Mouse (Mus musculus): Measurements from ENCODE around the gene Rhbdf2. TPM values are rescaled to one million over a fixed set of nuclear protein-coding genes. Genes with fewer than 3 reads are reported as not detected.

Rhbdf2 gene
- polyA plus RNA-seq, 1 experiment: 22.5 TPM

GRCm38 (mm10) chr11:116601166-116601565, 25.7 kb downstream of the Rhbdf2 start:
- 94% methylated on average over 8 of the region's 8 CpGs for WGBS

GRCm38 (mm10) chr11:116599230-116599629, 27.6 kb downstream of the Rhbdf2 start:
- WGBS: 94% methylated on average over 15 of the region's 15 CpGs
- no peak for DNase-seq (ENCODE audit: low read depth, low spot score)

More at GRCm38 (mm10) chr11:116601166-116601565, 25.7 kb downstream of the Rhbdf2 start:
- no peak for DNase-seq (ENCODE audit: low read depth, low spot score)

- no peak for DNase-seq (ENCODE audit: low read depth, low spot score)
- WGBS: 93% methylated on average over 8 of the region's 8 CpGs
Observed at GRCm38 (mm10) chr11:116598193-116598592, 28.6 kb downstream of the Rhbdf2 start.

- no peak for DNase-seq (ENCODE audit: low read depth, low spot score)
- WGBS: 85% methylated on average over 19 of the region's 19 CpGs
Observed at GRCm38 (mm10) chr11:116596766-116597165, 30.1 kb downstream of the Rhbdf2 start.

GRCm38 (mm10) chr11:116593345-116593744, 33.5 kb downstream of the Rhbdf2 start:
- 92% methylated on average over 4 of the region's 4 CpGs for WGBS
- DNase-seq (ENCODE audit: low read depth, low spot score): no peak

- peak; percentile 67 for DNase-seq (ENCODE audit: low read depth, low spot score)
Observed at GRCm38 (mm10) chr11:116592428-116592827, 34.4 kb downstream of the Rhbdf2 start.

GRCm38 (mm10) chr11:116591621-116592020, 35.2 kb downstream of the Rhbdf2 start:
- WGBS: 65% methylated on average over 4 of the region's 4 CpGs
- no peak for DNase-seq (ENCODE audit: low read depth, low spot score)

- WGBS: 65% methylated on average over 8 of the region's 8 CpGs
- DNase-seq (ENCODE audit: low read depth, low spot score): no peak
Observed at GRCm38 (mm10) chr11:116589574-116589973, 37.2 kb downstream of the Rhbdf2 start.

GRCm38 (mm10) chr11:116589020-116589531, 37.7 kb downstream of the Rhbdf2 start:
- WGBS: 30% methylated on average over 14 of the region's 14 CpGs
- no peak for DNase-seq (ENCODE audit: low read depth, low spot score)

GRCm38 (mm10) chr11:116586801-116587631, 39.8 kb downstream of the Rhbdf2 start:
- 28% methylated on average over 23 of the region's 23 CpGs for WGBS
- no peak for DNase-seq (ENCODE audit: low read depth, low spot score)

GRCm38 (mm10) chr11:116586310-116586709, 40.5 kb downstream of the Rhbdf2 start, which contains the start of gene Aanat:
Gene Aanat, plus strand, starts transcription at chr11:116586432.
- no peak for DNase-seq (ENCODE audit: low read depth, low spot score)
- WGBS: 74% methylated on average over 5 of the region's 5 CpGs

- WGBS: 75% methylated on average over 6 of the region's 6 CpGs
- DNase-seq (ENCODE audit: low read depth, low spot score): no peak
Observed at GRCm38 (mm10) chr11:116585682-116586081, 41.1 kb downstream of the Rhbdf2 start.

- 2% methylated on average over 42 of the region's 51 CpGs for WGBS
- peak; percentile 39 for DNase-seq (ENCODE audit: low read depth, low spot score)
Observed at GRCm38 (mm10) chr11:116581376-116581814, 45.4 kb downstream of the Rhbdf2 start, which contains the start of gene Ube2o. Gene Ube2o, minus strand, starts transcription at chr11:116581447.

GRCm38 (mm10) chr11:116580711-116581375, 46.0 kb downstream of the Rhbdf2 start:
- WGBS: 1% methylated on average over 89 of the region's 91 CpGs

GRCm38 (mm10) chr11:116580031-116580652, 46.7 kb downstream of the Rhbdf2 start:
- WGBS: 36% methylated on average over 10 of the region's 10 CpGs
- no peak for DNase-seq (ENCODE audit: low read depth, low spot score)

More at GRCm38 (mm10) chr11:116580711-116581375, 46.0 kb downstream of the Rhbdf2 start:
- DNase-seq (ENCODE audit: low read depth, low spot score): no peak

GRCm38 (mm10) chr11:116579280-116579679, 47.5 kb downstream of the Rhbdf2 start:
- WGBS: 94% methylated on average over 3 of the region's 3 CpGs
- no peak for DNase-seq (ENCODE audit: low read depth, low spot score)

- no peak for DNase-seq (ENCODE audit: low read depth, low spot score)
- 84% methylated on average over 2 of the region's 2 CpGs for WGBS
Observed at GRCm38 (mm10) chr11:116575396-116575795, 51.4 kb downstream of the Rhbdf2 start.

GRCm38 (mm10) chr11:116574982-116575381, 51.8 kb downstream of the Rhbdf2 start:
- WGBS: 84% methylated on average over 6 of the region's 6 CpGs
- no peak for DNase-seq (ENCODE audit: low read depth, low spot score)

- DNase-seq (ENCODE audit: low read depth, low spot score): no peak
- 80% methylated on average over 6 of the region's 6 CpGs for WGBS
Observed at GRCm38 (mm10) chr11:116574486-116574885, 52.3 kb downstream of the Rhbdf2 start.

Measured in large intestine, adult 2 months (tissue).